Mouse (Mus musculus): Measurements from ENCODE around the gene Gm3415. TPM values are rescaled to one million over a fixed set of nuclear protein-coding genes. Genes with fewer than 3 reads are reported as not detected.
"Not testable (repeated sequence)": the region's sequence is repeated elsewhere in the genome, so short reads cannot be mapped to it uniquely, and the experiment has no call there.

Gm3415 gene
- polyA plus RNA-seq, 1 experiment from 2014 or later: not detected

- no peaks in the 10 kb centered on the region for H3K36me3 ChIP-seq (ENCODE audit: control insufficient read depth, insufficient read depth, low read length)
- H3K9me3 ChIP-seq (ENCODE audit: control insufficient read depth, low read length): no peaks in the 10 kb centered on the region; the same call in 1 of the 2 replicates
- H3K27me3 ChIP-seq (ENCODE audit: control insufficient read depth, insufficient read depth, low read length): peaks cover 18% of the 10 kb centered on the region
- no peak overlapping the region for H3K4me3 ChIP-seq (ENCODE audit: control insufficient read depth in 1 of 2, insufficient read depth in 1 of 2, low read depth in 1 of 2, low read length in 2 of 2)
- no peak overlapping the region for H3K4me2 ChIP-seq (ENCODE audit: low read length)
- 63% methylated on average over 4 of the region's 4 CpGs for WGBS
- no peak for ATAC-seq (ENCODE audit: insufficient number of reproducible peaks, insufficient read depth, low FRiP score, low read depth)
- H3K27ac ChIP-seq (replicated peaks in 1 of 2; ENCODE audit: control insufficient read depth in 1 of 2, insufficient read depth in 1 of 2, low read depth in 2 of 2, low read length in 2 of 2): no peak overlapping the region
- H3K9ac ChIP-seq (ENCODE audit: low read length): no peak overlapping the region
- no peaks in the 10 kb centered on the region for H3K4me1 ChIP-seq (ENCODE audit: control insufficient read depth in 2 of 2, insufficient read depth in 2 of 2, low read length in 2 of 2)
Observed at GRCm38 (mm10) chr5:146590987-146591386, 35.1 kb downstream of the Gm3415 start.

GRCm38 (mm10) chr5:146591636-146592035 is 35.7 kb downstream of the Gm3415 start:
- H3K4me2 ChIP-seq (ENCODE audit: low read length): no peak overlapping the region
- 80% methylated on average over 4 of the region's 4 CpGs for WGBS

GRCm38 (mm10) chr5:146592580-146592979 is 36.6 kb downstream of the Gm3415 start:
- Histone ChIP-seq H3K9ac (ENCODE audit: low read length) (no peak overlapping the region), H3K4me1 (ENCODE audit: control insufficient read depth in 2 of 2, insufficient read depth in 2 of 2, low read length in 2 of 2) (no peaks in the 10 kb centered on the region), H3K27me3 (ENCODE audit: control insufficient read depth, insufficient read depth, low read length) (peaks cover 6% of the 10 kb centered on the region; the same call in 1 of the 2 replicates), H3K9me3 (ENCODE audit: control insufficient read depth, low read length) (no peaks in the 10 kb centered on the region; the same call in 1 of the 2 replicates), H3K36me3 (ENCODE audit: control insufficient read depth, insufficient read depth, low read length) (no peaks in the 10 kb centered on the region), H3K4me3 (ENCODE audit: control insufficient read depth in 1 of 2, insufficient read depth in 1 of 2, low read depth in 1 of 2, low read length in 2 of 2) (no peak overlapping the region), H3K4me2 (ENCODE audit: low read length) (no peak overlapping the region), H3K27ac (replicated peaks in 1 of 2; ENCODE audit: control insufficient read depth in 1 of 2, insufficient read depth in 1 of 2, low read depth in 2 of 2, low read length in 2 of 2) (no peak overlapping the region)
- ATAC-seq (ENCODE audit: insufficient number of reproducible peaks, insufficient read depth, low FRiP score, low read depth): no peak
- 65% methylated on average over 5 of the region's 5 CpGs for WGBS

More at GRCm38 (mm10) chr5:146591636-146592035, 35.7 kb downstream of the Gm3415 start:
- ATAC-seq (ENCODE audit: insufficient number of reproducible peaks, insufficient read depth, low FRiP score, low read depth): no peak
- Histone ChIP-seq H3K4me1 (ENCODE audit: control insufficient read depth in 2 of 2, insufficient read depth in 2 of 2, low read length in 2 of 2) (no peaks in the 10 kb centered on the region), H3K4me3 (ENCODE audit: control insufficient read depth in 1 of 2, insufficient read depth in 1 of 2, low read depth in 1 of 2, low read length in 2 of 2) (no peak overlapping the region), H3K27ac (replicated peaks in 1 of 2; ENCODE audit: control insufficient read depth in 1 of 2, insufficient read depth in 1 of 2, low read depth in 2 of 2, low read length in 2 of 2) (no peak overlapping the region), H3K9ac (ENCODE audit: low read length) (no peak overlapping the region), H3K9me3 (ENCODE audit: control insufficient read depth, low read length) (no peaks in the 10 kb centered on the region; the same call in 1 of the 2 replicates), H3K27me3 (ENCODE audit: control insufficient read depth, insufficient read depth, low read length) (peaks cover 12% of the 10 kb centered on the region), H3K36me3 (ENCODE audit: control insufficient read depth, insufficient read depth, low read length) (no peaks in the 10 kb centered on the region)

DNA sequence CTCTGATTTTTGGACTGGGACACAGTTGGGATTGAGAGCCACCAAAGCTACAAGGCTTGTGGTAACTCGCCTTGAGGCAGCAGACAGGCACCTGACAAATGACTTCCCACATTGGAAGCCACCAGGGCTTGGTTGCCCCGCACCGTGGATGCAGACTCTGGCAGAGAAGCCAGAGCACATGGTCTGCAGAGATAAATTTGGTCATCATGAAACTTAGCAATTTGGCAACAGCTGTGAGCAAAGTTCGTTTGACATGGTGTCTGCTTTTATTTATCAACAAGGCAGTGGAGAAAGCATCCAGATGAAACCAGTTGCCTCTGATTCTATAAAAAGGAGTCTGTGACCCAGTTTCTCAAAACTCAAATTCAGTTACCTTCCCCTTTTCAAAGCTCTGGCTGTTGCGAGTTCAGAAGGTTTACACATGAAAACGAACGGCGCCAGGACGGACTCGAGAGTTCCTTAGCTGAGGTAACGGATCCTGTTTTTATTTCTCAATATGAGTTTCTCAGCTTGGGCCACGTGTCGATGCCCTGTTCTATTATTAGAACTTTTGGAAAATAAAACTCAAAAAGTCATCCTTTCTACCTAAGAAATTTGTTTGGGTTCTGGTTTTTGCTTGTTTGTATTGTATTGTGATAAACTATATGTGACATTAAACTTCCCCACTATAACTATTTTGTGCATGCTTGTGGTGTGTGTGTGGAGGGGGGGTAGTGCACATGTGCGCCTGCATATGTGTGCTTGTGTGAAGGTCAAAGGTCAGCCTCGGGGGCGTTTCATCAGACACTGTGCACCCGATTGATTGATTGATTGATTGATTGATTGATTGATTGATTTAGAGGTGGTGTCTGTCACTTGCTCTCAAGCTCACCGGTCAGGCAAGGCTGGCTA is 40.9 kb downstream of the Gm3415 start:
- no peaks in the 10 kb centered on the region for H3K4me1 ChIP-seq (ENCODE audit: control insufficient read depth in 2 of 2, insufficient read depth in 2 of 2, low read length in 2 of 2)
- H3K4me3 ChIP-seq (ENCODE audit: control insufficient read depth in 1 of 2, insufficient read depth in 1 of 2, low read depth in 1 of 2, low read length in 2 of 2): no peak overlapping the region
- no peaks in the 10 kb centered on the region for H3K36me3 ChIP-seq (ENCODE audit: control insufficient read depth, insufficient read depth, low read length)
- no peak overlapping the region for H3K9ac ChIP-seq (ENCODE audit: low read length)
- no peaks in the 10 kb centered on the region for H3K27me3 ChIP-seq (ENCODE audit: control insufficient read depth, insufficient read depth, low read length)
- WGBS: 76% methylated on average over 18 of the region's 18 CpGs
- no peak overlapping the region for H3K27ac ChIP-seq (replicated peaks in 1 of 2; ENCODE audit: control insufficient read depth in 1 of 2, insufficient read depth in 1 of 2, low read depth in 2 of 2, low read length in 2 of 2)
- H3K9me3 ChIP-seq (ENCODE audit: control insufficient read depth, low read length): no peaks in the 10 kb centered on the region; the same call in 1 of the 2 replicates
- ATAC-seq (ENCODE audit: insufficient number of reproducible peaks, insufficient read depth, low FRiP score, low read depth): no peak
- no peak overlapping the region for H3K4me2 ChIP-seq (ENCODE audit: low read length)

DNA sequence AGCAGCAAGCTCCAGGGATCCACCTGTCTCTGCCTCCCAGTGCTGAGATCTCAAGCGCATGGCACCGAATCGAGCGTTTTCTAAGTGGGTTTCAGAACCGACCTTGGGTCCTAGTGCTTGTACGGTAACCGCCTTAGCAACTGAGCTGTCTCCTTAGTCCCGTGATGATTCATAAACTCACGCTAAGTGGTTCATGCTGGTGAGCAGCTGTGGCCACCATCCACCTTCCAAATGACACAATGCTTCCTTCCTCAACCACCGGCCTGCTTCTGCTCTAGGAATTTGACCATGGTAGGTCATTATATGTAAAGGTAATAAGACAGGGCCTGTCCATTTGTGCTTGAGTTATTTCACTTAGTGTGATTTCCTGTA is 41.6 kb downstream of the Gm3415 start:
- WGBS: 89% methylated on average over 10 of the region's 10 CpGs
- Histone ChIP-seq H3K4me3 (ENCODE audit: control insufficient read depth in 1 of 2, insufficient read depth in 1 of 2, low read depth in 1 of 2, low read length in 2 of 2) (no peak overlapping the region), H3K27ac (replicated peaks in 1 of 2; ENCODE audit: control insufficient read depth in 1 of 2, insufficient read depth in 1 of 2, low read depth in 2 of 2, low read length in 2 of 2) (no peak overlapping the region), H3K4me2 (ENCODE audit: low read length) (no peak overlapping the region), H3K36me3 (ENCODE audit: control insufficient read depth, insufficient read depth, low read length) (no peaks in the 10 kb centered on the region), H3K9ac (ENCODE audit: low read length) (no peak overlapping the region), H3K4me1 (ENCODE audit: control insufficient read depth in 2 of 2, insufficient read depth in 2 of 2, low read length in 2 of 2) (no peaks in the 10 kb centered on the region), H3K27me3 (ENCODE audit: control insufficient read depth, insufficient read depth, low read length) (no peaks in the 10 kb centered on the region), H3K9me3 (ENCODE audit: control insufficient read depth, low read length) (no peaks in the 10 kb centered on the region; the same call in 1 of the 2 replicates)
- ATAC-seq (ENCODE audit: insufficient number of reproducible peaks, insufficient read depth, low FRiP score, low read depth): no peak

DNA sequence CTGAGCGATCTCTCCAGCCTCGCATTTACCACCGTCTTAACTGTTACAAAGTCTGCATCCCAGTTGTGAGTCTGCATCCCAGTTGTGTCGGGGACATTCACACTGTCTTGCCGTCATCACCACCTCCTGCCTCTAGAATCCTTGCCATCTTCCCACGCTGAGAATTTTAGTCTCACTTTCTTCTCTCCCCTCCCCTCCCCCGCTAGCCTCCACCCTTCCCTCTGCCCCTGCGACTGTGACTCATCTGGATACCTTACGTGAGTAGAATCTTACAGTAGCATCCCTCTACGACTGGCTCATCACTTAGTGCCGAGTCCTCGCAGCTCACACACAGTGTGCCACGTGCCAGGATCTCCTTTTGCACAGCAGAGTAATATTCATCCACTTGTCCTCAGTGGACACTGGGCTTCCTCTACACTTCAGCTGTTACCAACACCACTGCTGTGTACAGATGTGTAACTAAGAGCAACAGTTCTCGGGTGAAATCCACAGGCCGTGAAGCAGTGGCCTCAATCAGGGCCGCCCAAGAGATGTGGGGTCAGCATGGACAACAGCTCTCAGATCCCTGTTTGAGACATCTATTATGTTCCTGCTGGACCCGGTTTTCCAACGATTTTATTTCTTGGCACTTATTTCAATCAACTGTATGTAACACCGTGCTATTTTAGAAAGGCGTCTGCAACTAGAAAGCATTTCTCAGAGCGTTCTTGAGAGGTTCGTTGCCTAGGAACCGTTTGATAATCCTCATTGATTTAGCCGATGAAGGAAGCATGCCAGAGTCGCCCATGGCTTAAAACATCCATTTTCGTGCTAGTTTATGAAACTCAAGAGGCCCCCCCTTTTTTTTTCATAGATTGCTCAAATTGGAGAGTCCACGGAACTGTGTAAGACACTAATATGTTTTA is 42.5 kb downstream of the Gm3415 start:
- H3K4me3 ChIP-seq (ENCODE audit: control insufficient read depth in 1 of 2, insufficient read depth in 1 of 2, low read depth in 1 of 2, low read length in 2 of 2): no peak overlapping the region
- no peaks in the 10 kb centered on the region; the same call in 1 of the 2 replicates for H3K9me3 ChIP-seq (ENCODE audit: control insufficient read depth, low read length)
- no peaks in the 10 kb centered on the region for H3K36me3 ChIP-seq (ENCODE audit: control insufficient read depth, insufficient read depth, low read length)
- H3K4me1 ChIP-seq (ENCODE audit: control insufficient read depth in 2 of 2, insufficient read depth in 2 of 2, low read length in 2 of 2): no peaks in the 10 kb centered on the region
- H3K27ac ChIP-seq (replicated peaks in 1 of 2; ENCODE audit: control insufficient read depth in 1 of 2, insufficient read depth in 1 of 2, low read depth in 2 of 2, low read length in 2 of 2): no peak overlapping the region
- H3K9ac ChIP-seq (ENCODE audit: low read length): no peak overlapping the region
- ATAC-seq (ENCODE audit: insufficient number of reproducible peaks, insufficient read depth, low FRiP score, low read depth): no peak
- 78% methylated on average over 27 of the region's 27 CpGs for WGBS
- H3K4me2 ChIP-seq (ENCODE audit: low read length): no peak overlapping the region
- no peaks in the 10 kb centered on the region for H3K27me3 ChIP-seq (ENCODE audit: control insufficient read depth, insufficient read depth, low read length)

GRCm38 (mm10) chr5:146599216-146599615 is 43.3 kb downstream of the Gm3415 start:
- H3K27ac ChIP-seq (replicated peaks in 1 of 2; ENCODE audit: control insufficient read depth in 1 of 2, insufficient read depth in 1 of 2, low read depth in 2 of 2, low read length in 2 of 2): not testable (repeated sequence)
- 73% methylated on average over 7 of the region's 7 CpGs for WGBS

More at GRCm38 (mm10) chr5:146599216-146599615, 43.3 kb downstream of the Gm3415 start:
- not testable (repeated sequence) for H3K27me3 ChIP-seq (ENCODE audit: control insufficient read depth, insufficient read depth, low read length); H3K9ac ChIP-seq (ENCODE audit: low read length); ATAC-seq (ENCODE audit: insufficient number of reproducible peaks, insufficient read depth, low FRiP score, low read depth); H3K4me3 ChIP-seq (ENCODE audit: control insufficient read depth in 1 of 2, insufficient read depth in 1 of 2, low read depth in 1 of 2, low read length in 2 of 2); H3K4me1 ChIP-seq (ENCODE audit: control insufficient read depth in 2 of 2, insufficient read depth in 2 of 2, low read length in 2 of 2); H3K9me3 ChIP-seq (ENCODE audit: control insufficient read depth, low read length); H3K36me3 ChIP-seq (ENCODE audit: control insufficient read depth, insufficient read depth, low read length); H3K4me2 ChIP-seq (ENCODE audit: low read length)

Measured in heart, embryonic 14.5 days (tissue).